Mouse (Mus musculus) lung, embryonic 16.5 days (tissue): ENCODE results near the gene Limch1. TPM values are rescaled to one million over a fixed set of nuclear protein-coding genes. Genes with fewer than 3 reads are reported as not detected.

Experiments used
- ATAC-seq: fragments of 200-750 bp; cut with Nextera tagmentation; 2 replicates; pipeline ENCODE4 v1.8.0; 2017; ENCODE audit warnings: low read depth, mild to moderate bottlenecking, moderate library complexity
- H3K27ac ChIP-seq: fragments of 300-500 bp; sonication (generic); 2 replicates; pipeline ENCODE4 v1.5.1; 2014; ENCODE audit warnings: mild to moderate bottlenecking, control low read depth, low read length
- H3K27me3 ChIP-seq: fragments of 300-500 bp; sonication (generic); 2 replicates; pipeline ENCODE4 v1.6.1; 2014; ENCODE audit warnings: low read depth, low read length, mixed read lengths; ENCODE audit not compliant: control insufficient read depth, insufficient read depth
- H3K36me3 ChIP-seq: fragments of 300-500 bp; sonication (generic); 2 replicates; pipeline ENCODE4 v1.6.1; 2014; ENCODE audit warnings: low read length; ENCODE audit not compliant: control insufficient read depth, insufficient read depth
- H3K4me1 ChIP-seq: fragments of 300-500 bp; sonication (generic); replicated peaks from 2 replicates; pipeline ENCODE4 v1.6.1; 2014; ENCODE audit warnings: low read length, mixed read lengths; ENCODE audit not compliant: control insufficient read depth, insufficient read depth
- H3K4me2 ChIP-seq: fragments of 300-500 bp; sonication (generic); 2 replicates; pipeline ENCODE4 v1.6.1; 2014; ENCODE audit warnings: low read depth, low read length, control low read depth
- H3K4me3 ChIP-seq: fragments of 300-500 bp; sonication (generic); 2 replicates; pipeline ENCODE4 v1.5.1; 2014; ENCODE audit warnings: mild to moderate bottlenecking, low read length, control low read depth
- H3K9ac ChIP-seq: fragments of 300-500 bp; sonication (generic); 2 replicates; pipeline ENCODE4 v1.6.1; 2014; ENCODE audit warnings: low read length, control low read depth
- H3K9me3 ChIP-seq: fragments of 300-500 bp; sonication (generic); 2 replicates; pipeline ENCODE4 v1.6.1; 2016; ENCODE audit warnings: low read length; ENCODE audit not compliant: control insufficient read depth
- WGBS: fragments of 180-500 bp; shearing (Covaris S2); extraction: QIAGEN DNeasy Blood & Tissue Kit; methylation state at CpG from one replicate; pipeline ENCODE4 v1.1.7; 2014; 5-methylcytosine and 5-hydroxymethylcytosine counted together
- polyA plus RNA-seq: library from polyadenylated mRNA; unstranded; fragments of >200 nt; fragmentation: Nextera tagmentation; extraction: Ambion mirVana; gene quantifications from 2 replicates; pipeline ENCODE4 v1.2.1, GENCODE M21; 2015

The Limch1 gene
- polyA plus RNA-seq, 1 experiment from 2014 or later, result 97.4 TPM

DNA sequence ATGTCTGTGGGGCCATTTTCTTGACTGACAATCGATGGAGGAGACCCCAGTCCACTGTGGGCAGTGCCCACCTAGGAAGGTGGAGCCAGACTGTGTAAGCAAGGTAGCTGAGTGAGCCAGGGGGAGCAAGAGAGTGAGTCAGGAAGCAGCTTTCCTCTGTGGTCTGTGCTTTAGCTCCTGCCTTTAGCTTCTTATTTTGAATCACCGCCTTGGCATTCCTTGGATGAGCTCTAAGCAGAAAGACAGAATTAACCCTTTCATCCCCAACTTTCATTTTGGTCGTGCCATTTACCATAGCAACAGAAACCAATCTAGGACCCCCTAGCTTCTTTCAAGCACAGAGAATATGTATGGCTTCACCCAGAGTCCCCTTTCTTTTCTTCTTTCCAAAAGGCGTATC is 27.7 kb upstream of the Limch1 start:
- Histone ChIP-seq H3K27ac (no peak overlapping the region), H3K9ac (no peak overlapping the region), H3K4me1 (peaks cover 16% of the 10 kb centered on the region), H3K4me3 (no peak overlapping the region), H3K36me3 (no peaks in the 10 kb centered on the region), H3K4me2 (no peak overlapping the region), H3K9me3 (no peaks in the 10 kb centered on the region), H3K27me3 (no peaks in the 10 kb centered on the region)
- ATAC-seq, result no peak
- WGBS, result 56% methylated on average over 4 of the region's 4 CpGs

DNA sequence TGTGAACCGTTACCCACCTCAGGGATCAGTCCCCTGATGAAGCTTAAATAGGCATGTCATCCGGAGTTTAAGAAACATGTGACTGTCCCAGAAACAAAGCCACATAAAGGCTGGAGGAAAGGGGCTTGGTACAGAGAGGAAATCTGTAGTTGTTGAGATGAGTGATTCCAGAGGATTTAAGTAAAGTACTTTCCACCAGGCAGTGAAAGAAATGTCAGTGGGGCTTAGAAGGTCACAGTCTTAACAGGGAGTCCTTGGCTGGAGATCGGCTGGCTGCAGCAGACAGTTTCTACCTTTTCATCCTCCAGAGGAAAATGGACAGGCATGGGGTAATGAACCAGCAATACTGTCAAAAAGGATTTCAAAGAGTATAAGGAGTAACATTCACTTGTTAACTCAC is 27.2 kb upstream of the Limch1 start:
- Histone ChIP-seq H3K27me3 (no peaks in the 10 kb centered on the region), H3K9ac (no peak overlapping the region), H3K4me2 (no peak overlapping the region), H3K4me1 (peaks cover 19% of the 10 kb centered on the region), H3K4me3 (no peak overlapping the region), H3K9me3 (no peaks in the 10 kb centered on the region), H3K36me3 (no peaks in the 10 kb centered on the region), H3K27ac (no peak overlapping the region)
- no peak for ATAC-seq
- 56% methylated on average over 3 of the region's 3 CpGs for WGBS

DNA sequence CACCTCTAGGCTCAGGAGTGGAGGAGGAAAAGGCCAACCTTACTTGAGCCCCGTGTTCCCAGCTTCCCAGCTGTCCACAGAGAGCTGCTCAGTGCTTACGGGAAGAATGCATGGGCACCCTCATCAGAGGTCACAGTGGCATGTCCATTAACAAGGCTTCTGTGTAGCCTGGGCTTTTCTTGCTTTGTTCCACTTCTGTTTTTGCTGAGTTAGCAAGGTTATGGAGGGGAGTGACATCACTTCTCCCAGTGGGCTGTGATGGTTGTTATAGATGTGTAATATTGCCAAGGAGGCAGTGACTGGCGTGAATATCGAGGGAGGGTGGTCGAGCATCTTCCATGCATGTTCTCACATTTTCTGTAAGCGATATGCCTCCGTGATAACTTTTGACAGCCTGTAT is 26.7 kb upstream of the Limch1 start:
- 68% methylated on average over 7 of the region's 7 CpGs for WGBS
- Histone ChIP-seq H3K4me3 (no peak overlapping the region), H3K4me1 (peaks cover 23% of the 10 kb centered on the region), H3K9me3 (no peaks in the 10 kb centered on the region), H3K27me3 (no peaks in the 10 kb centered on the region), H3K36me3 (no peaks in the 10 kb centered on the region), H3K9ac (no peak overlapping the region), H3K4me2 (no peak overlapping the region), H3K27ac (no peak overlapping the region)
- ATAC-seq, result no peak

DNA sequence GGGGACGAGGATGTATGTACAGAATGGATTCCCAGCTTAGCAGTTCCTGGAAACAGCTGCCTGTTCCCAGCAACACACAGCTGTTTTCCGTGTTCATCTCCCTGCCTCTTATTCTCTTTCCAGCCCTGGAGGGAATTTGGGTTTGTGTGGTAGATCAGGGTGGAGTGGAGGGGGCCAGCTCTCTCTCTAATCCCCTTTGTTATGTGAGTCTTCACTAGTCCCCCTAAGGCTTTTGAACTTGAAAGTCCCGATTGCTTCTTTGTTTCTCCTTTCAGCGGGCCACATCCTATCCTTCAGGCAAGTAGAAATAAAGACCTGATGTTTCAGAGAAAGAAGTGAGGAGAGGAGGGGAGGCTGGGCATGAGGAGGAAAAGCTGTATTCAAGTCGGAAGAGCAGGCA is 24.7 kb upstream of the Limch1 start:
- no peak for ATAC-seq
- H3K27me3 ChIP-seq, result no peaks in the 10 kb centered on the region

DNA sequence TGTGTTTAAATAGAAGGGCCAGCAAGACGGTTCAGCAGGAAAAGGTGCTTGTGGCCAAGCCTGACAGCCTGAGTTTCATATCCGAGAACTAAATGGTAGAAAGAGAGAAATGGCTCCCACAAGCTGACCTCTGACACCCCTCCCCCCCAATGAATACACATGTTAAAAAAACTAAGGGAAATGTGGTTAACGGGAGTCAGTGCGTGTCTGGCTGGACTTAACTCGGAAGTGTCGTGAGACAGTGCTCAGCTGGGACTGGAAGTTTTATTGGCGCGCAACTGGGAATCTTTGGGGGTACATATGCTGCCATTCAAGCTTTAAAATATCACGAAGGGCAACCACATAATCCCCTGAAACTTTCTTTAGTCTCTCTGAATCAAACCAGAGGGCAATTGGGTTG is 23.0 kb upstream of the Limch1 start:
- no peaks in the 10 kb centered on the region for H3K9me3 ChIP-seq
- H3K9ac ChIP-seq, result no peak overlapping the region
- peaks cover 24% of the 10 kb centered on the region for H3K4me1 ChIP-seq
- H3K27ac ChIP-seq, result peak overlapping the region; percentile 78
- H3K27me3 ChIP-seq, result no peaks in the 10 kb centered on the region
- WGBS, result 51% methylated on average over 9 of the region's 9 CpGs
- H3K4me3 ChIP-seq, result no peak overlapping the region
- ATAC-seq, result peak; percentile 79
- H3K36me3 ChIP-seq, result no peaks in the 10 kb centered on the region
- H3K4me2 ChIP-seq, result peak overlapping the region; percentile 21; the same call in 1 of the 2 replicates

More for the DNA sequence above, 24.7 kb upstream of the Limch1 start:
- Histone ChIP-seq H3K4me3 (no peak overlapping the region), H3K36me3 (no peaks in the 10 kb centered on the region), H3K27ac (no peak overlapping the region), H3K4me1 (peaks cover 20% of the 10 kb centered on the region), H3K9ac (no peak overlapping the region), H3K4me2 (no peak overlapping the region), H3K9me3 (no peaks in the 10 kb centered on the region)
- WGBS, result 42% methylated on average over 5 of the region's 5 CpGs

DNA sequence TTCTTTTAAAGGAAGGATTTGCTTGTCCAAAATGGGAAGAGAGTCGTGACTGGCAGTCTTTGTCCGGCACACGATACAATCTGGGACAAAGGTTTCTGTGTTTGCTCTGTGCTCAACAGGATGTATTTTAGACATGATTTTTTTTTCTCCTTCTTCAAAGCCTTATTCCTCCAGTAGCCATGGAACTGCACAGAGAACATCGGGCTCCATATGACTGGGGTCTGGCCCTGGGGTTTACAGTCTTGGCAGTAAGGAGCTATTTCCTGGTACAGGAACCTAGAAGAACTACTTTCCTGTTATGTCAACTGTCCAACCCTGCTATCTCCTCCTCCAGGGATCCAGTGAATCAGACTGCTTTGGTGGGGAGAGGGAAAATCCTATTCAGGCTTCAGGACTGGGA is 22.6 kb upstream of the Limch1 start:
- Histone ChIP-seq H3K4me3 (no peak overlapping the region), H3K4me1 (peaks cover 24% of the 10 kb centered on the region), H3K9me3 (no peaks in the 10 kb centered on the region), H3K9ac (peak overlapping the region; percentile 33; the same call in 1 of the 2 replicates), H3K27ac (peak overlapping the region; percentile 78), H3K27me3 (no peaks in the 10 kb centered on the region), H3K4me2 (peak overlapping the region; percentile 21; the same call in 1 of the 2 replicates), H3K36me3 (no peaks in the 10 kb centered on the region)
- 16% methylated on average over 4 of the region's 4 CpGs for WGBS
- peak; percentile 70 for ATAC-seq

DNA sequence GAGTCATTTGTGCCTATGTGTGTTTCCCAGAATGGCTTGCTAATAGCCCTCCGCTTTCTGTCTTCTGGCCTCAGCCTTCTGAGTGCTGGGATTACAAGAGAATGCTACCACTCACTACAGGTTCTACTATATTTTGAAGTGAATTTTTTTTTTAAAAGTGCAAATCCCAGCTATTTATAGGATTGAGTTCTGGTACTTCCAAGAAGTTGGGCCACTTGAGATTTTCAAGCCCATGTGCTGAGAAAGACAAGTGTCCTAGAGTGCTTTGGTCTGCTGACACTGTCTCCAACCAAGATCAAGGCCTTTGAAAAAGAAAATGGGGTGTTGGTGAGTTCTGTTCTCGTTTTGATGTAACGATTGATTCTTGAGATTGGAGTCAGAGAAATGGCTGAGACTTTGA is 22.0 kb upstream of the Limch1 start:
- WGBS, result 34% methylated on average over 3 of the region's 3 CpGs
- no peaks in the 10 kb centered on the region for H3K27me3 ChIP-seq

DNA sequence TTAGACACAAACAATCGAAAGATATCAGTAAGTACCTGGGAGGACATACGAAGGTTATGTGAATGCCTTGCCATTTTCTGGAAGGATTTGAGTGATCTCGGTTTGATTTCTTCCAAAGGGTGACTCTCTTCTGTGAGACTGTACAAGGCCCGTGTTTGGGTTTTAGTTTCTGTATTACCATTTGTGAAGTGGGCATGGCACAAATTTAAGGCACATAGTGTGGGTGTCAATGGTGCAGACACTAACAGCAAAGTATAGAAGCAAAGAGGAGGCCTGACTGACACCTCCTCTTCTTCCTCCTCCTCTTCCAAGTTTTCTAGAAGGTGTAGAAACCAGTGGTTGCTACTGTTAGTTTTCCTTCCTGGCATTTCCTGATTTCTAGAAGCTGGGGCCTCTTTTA is 16.3 kb upstream of the Limch1 start:
- ATAC-seq, result no peak
- Histone ChIP-seq H3K9me3 (no peaks in the 10 kb centered on the region), H3K27ac (no peak overlapping the region), H3K27me3 (no peaks in the 10 kb centered on the region), H3K4me1 (0 out of 2 replicates have a peak, but pooled peaks cover 4% of the 10 kb centered on the region), H3K9ac (no peak overlapping the region), H3K4me2 (no peak overlapping the region), H3K4me3 (no peak overlapping the region), H3K36me3 (no peaks in the 10 kb centered on the region)
- 94% methylated on average over 4 of the region's 4 CpGs for WGBS

More for the DNA sequence above, 22.0 kb upstream of the Limch1 start:
- peak overlapping the region; percentile 33; the same call in 1 of the 2 replicates for H3K9ac ChIP-seq
- no peaks in the 10 kb centered on the region for H3K9me3 ChIP-seq
- no peak overlapping the region for H3K4me2 ChIP-seq
- peak overlapping the region; percentile 78 for H3K27ac ChIP-seq
- H3K36me3 ChIP-seq, result no peaks in the 10 kb centered on the region
- H3K4me3 ChIP-seq, result no peak overlapping the region
- ATAC-seq, result peak; percentile 34; the same call in 1 of the 2 replicates
- H3K4me1 ChIP-seq, result peaks cover 24% of the 10 kb centered on the region

DNA sequence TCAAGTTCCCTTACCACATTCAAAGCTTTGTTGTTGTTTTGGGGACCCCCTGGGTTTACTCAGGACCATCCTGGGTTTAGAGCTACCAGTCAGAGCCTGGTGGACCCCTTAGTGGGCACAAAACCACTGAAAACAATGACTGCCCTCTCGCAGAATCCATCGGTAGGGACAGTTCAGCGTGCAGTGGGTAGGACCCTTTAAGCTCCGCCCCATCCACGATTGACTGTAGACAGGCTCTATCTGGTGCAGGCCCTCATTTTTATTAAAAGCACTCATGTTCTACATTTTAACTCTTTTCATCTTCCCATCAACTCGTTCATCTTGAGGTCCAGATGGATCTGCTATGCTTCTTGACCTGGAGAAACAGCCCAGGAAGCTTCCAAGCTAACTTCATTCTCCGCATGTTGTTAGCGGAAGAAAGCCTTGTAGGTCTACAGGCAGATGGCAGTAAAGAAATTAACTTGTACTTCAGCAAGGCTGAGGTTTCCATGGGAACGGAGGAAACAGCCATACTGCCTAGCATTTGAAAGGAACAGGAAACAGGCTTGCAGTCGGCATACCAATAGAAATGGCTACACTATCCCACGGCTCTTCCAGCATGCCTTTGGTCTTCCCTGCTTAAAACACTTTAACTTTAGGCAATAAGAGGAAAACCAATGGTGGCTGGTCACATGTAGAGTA is 14.9 kb upstream of the Limch1 start:
- H3K36me3 ChIP-seq, result no peaks in the 10 kb centered on the region
- H3K4me2 ChIP-seq, result no peak overlapping the region
- WGBS, result 48% methylated on average over 11 of the region's 11 CpGs
- no peak overlapping the region for H3K27ac ChIP-seq
- peak; percentile 66; the same call in 1 of the 2 replicates for ATAC-seq
- 0 out of 2 replicates have a peak, but pooled peaks cover 4% of the 10 kb centered on the region for H3K4me1 ChIP-seq
- no peak overlapping the region for H3K4me3 ChIP-seq
- H3K9me3 ChIP-seq, result no peaks in the 10 kb centered on the region
- no peaks in the 10 kb centered on the region for H3K27me3 ChIP-seq
- no peak overlapping the region for H3K9ac ChIP-seq
